In the genomic region with DNA sequence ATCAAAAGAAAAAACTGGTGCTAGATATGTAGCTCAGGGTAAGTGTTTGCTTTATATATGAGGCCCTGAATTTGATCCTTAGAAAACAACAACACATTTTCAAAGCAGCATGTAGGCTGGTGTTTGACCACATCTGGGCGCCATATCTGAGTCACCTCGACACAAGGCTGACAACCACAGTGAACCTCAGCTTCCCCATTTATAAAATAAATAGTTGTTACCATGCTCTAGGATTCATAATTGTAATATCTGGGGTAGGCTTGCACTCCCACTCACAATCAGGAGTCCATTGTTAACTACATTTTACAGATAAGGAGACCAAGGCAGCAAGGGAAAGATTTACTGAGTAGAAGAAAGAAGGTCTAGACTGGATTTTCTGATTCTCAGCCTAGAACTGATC, we compare ENCODE assay signal across 21 mouse cellular contexts. TPM values are rescaled to one million over a fixed set of nuclear protein-coding genes. Genes with fewer than 3 reads are reported as not detected.
"Had no signal": no experiment of that assay in that cellular context is flagged by ENCODE, and none has a peak within 500 bp of the region (broad histone marks: within the 10 kb centered on the region; RNA-seq: fewer than 3 reads in every experiment).

No protein-coding gene starts in this region.

- H3K4me3 ChIP-seq: lung, embryonic 15.5 days; megakaryocyte, embryonic 14.5 days; midbrain, embryonic 13.5 days; midbrain, embryonic 15.5 days; neural tube, embryonic 12.5 days; stomach, embryonic 15.5 days had no signal

- H3K4me2 ChIP-seq: lung, embryonic 15.5 days; midbrain, embryonic 11.5 days; midbrain, embryonic 13.5 days; midbrain, embryonic 15.5 days; neural tube, embryonic 12.5 days; stomach, embryonic 15.5 days had no signal

- H3K9ac ChIP-seq: lung, embryonic 15.5 days; midbrain, embryonic 13.5 days; midbrain, embryonic 15.5 days; neural tube, embryonic 12.5 days; stomach, embryonic 15.5 days had no signal

- H3K27ac ChIP-seq: lung, embryonic 15.5 days; macrophage; midbrain, embryonic 13.5 days; midbrain, embryonic 15.5 days; neural tube, embryonic 12.5 days; stomach, embryonic 15.5 days; stomach, postnatal 0 days had no signal

- H3K36me3 ChIP-seq: lung, embryonic 15.5 days; midbrain, embryonic 15.5 days; stomach, embryonic 15.5 days had no signal

- ATAC-seq: lung, postnatal 0 days; midbrain, embryonic 13.5 days; midbrain, embryonic 15.5 days had no signal

- H3K9me3 ChIP-seq: lung, embryonic 15.5 days; megakaryocyte, embryonic 14.5 days; midbrain, embryonic 13.5 days; midbrain, embryonic 15.5 days; neural tube, embryonic 12.5 days; stomach, embryonic 15.5 days had no signal

- H3K4me1 ChIP-seq: lung, embryonic 15.5 days; midbrain, embryonic 13.5 days; midbrain, embryonic 15.5 days; neural tube, embryonic 12.5 days had no signal

- DNase-seq: lung, adult 2 months; lung, postnatal 14 days; lung, postnatal 36 days; right cerebral cortex, postnatal 14 days; thymus, adult 2 months; thymus, postnatal 14 days; thymus, postnatal 36 days had no signal

- H3K27me3 ChIP-seq: lung, embryonic 15.5 days; midbrain, embryonic 13.5 days; midbrain, embryonic 15.5 days; neural tube, embryonic 12.5 days; stomach, embryonic 15.5 days had no signal

RNA-seq across cellular contexts. Expression of a gene that starts 17.3 kb away (rescaled TPM):
- total RNA-seq: megakaryocyte progenitor cell, adult 5-6 weeks; midbrain, postnatal 0 days; monocyte, adult 5-6 weeks had no signal
- polyA plus RNA-seq: lung, embryonic 15.5 days; macrophage; midbrain, embryonic 11.5 days; midbrain, embryonic 13.5 days; midbrain, embryonic 15.5 days; midbrain, postnatal 0 days; neural tube, embryonic 12.5 days; neural tube, embryonic 14.5 days; stomach, embryonic 15.5 days had no signal
